Comparison of ENCODE assay signal across 37 mouse cellular contexts in genomic region chr5:138257585-138257978, GRCm38 (mm10). TPM values are rescaled to one million over a fixed set of nuclear protein-coding genes. Genes with fewer than 3 reads are reported as not detected.
A peak's percentile ranks its signal among the peaks of the same experiment; 100 is the strongest.
DNase-seq lines count a peak whose midpoint lies in the region; ATAC-seq and TF ChIP-seq lines count a peak whose summit lies in the region.
"Had no signal": no experiment of that assay in that cellular context is flagged by ENCODE, and none has a peak within 500 bp of the region (broad histone marks: within the 10 kb centered on the region; RNA-seq: fewer than 3 reads in every experiment).

No protein-coding gene starts in this region.

- H3K36me3 ChIP-seq in liver, embryonic 11.5 days (ENCODE audit: control insufficient read depth, insufficient read depth, low read length) = peaks cover 21% of the 10 kb centered on the region
- H3K36me3 ChIP-seq in liver, embryonic 15.5 days (replicated peaks) = peaks cover 37% of the 10 kb centered on the region
- H3K36me3 ChIP-seq in small intestine, adult 2 months (ENCODE audit: control insufficient read depth, insufficient read depth, low read length) = peaks cover 35% of the 10 kb centered on the region
- no peaks in the 10 kb centered on the region for H3K36me3 ChIP-seq in heart, adult 2 months (ENCODE audit: control insufficient read depth, insufficient read depth, low read length)

- H3K4me2 ChIP-seq in liver, embryonic 11.5 days = peak overlapping the region; percentile 23
- peak overlapping the region; percentile 25 for H3K4me2 ChIP-seq in liver, embryonic 15.5 days
- H3K4me2 ChIP-seq: forebrain, embryonic 12.5 days; hindbrain, embryonic 13.5 days; lung, embryonic 14.5 days; midbrain, embryonic 13.5 days had no signal

- H3K27me3 ChIP-seq in liver, embryonic 11.5 days (replicated peaks; ENCODE audit: control insufficient read depth, insufficient read depth, low read length) = no peaks in the 10 kb centered on the region
- H3K27me3 ChIP-seq in liver, embryonic 15.5 days = no peaks in the 10 kb centered on the region
- H3K27me3 ChIP-seq in small intestine, adult 2 months (ENCODE audit: control insufficient read depth, insufficient read depth, low read length) = no peaks in the 10 kb centered on the region
- H3K27me3 ChIP-seq in heart, adult 2 months (ENCODE audit: control insufficient read depth, insufficient read depth, low read length) = no peaks in the 10 kb centered on the region
- H3K27me3 ChIP-seq: forebrain, embryonic 12.5 days; hindbrain, embryonic 13.5 days; midbrain, embryonic 13.5 days; neural tube, embryonic 15.5 days; Patski had no signal

- 83% methylated on average over 4 of the region's 4 CpGs for WGBS in liver, embryonic 11.5 days
- 45% methylated on average over 4 of the region's 4 CpGs for WGBS in bone marrow, adult 2 months
- 68% methylated on average over 4 of the region's 4 CpGs for WGBS in liver, embryonic 15.5 days (ENCODE audit: insufficient replicate concordance)
- 84% methylated on average over 4 of the region's 4 CpGs for WGBS in small intestine, adult 2 months
- 80% methylated on average over 4 of the region's 4 CpGs for WGBS in heart, adult 2 months

- H3K4me3 ChIP-seq in liver, embryonic 11.5 days (ENCODE audit: low read depth, low read length) = no peak overlapping the region
- H3K4me3 ChIP-seq in bone marrow, adult 2 months (replicated peaks; ENCODE audit: control insufficient read depth, low read depth, low read length) = peak overlapping the region; percentile 48
- no peak overlapping the region for H3K4me3 ChIP-seq in liver, embryonic 15.5 days (replicated peaks)
- no peak overlapping the region for H3K4me3 ChIP-seq in small intestine, adult 2 months (ENCODE audit: low read depth, low read length)
- no peak overlapping the region for H3K4me3 ChIP-seq in heart, adult 2 months
- H3K4me3 ChIP-seq: erythroblast, embryonic 14.5 days; forebrain, embryonic 12.5 days; heart, embryonic 10.5 days; hindbrain, embryonic 13.5 days; midbrain, embryonic 13.5 days; neural tube, embryonic 15.5 days had no signal

- ATAC-seq in liver, embryonic 11.5 days (replicated peaks; ENCODE audit: low FRiP score) = no peak
- ATAC-seq in liver, embryonic 15.5 days (ENCODE audit: insufficient read depth) = no peak
- ATAC-seq: forebrain, postnatal 0 days; intestine, embryonic 16.5 days; midbrain, embryonic 13.5 days; Patski had no signal

- H3K79me2 ChIP-seq in heart, adult 2 months (replicated peaks; ENCODE audit: control insufficient read depth, insufficient read depth, low read length) = no peaks in the 10 kb centered on the region

- no peaks in the 10 kb centered on the region for H3K9me3 ChIP-seq in liver, embryonic 11.5 days (ENCODE audit: control insufficient read depth, low read length)
- no peaks in the 10 kb centered on the region for H3K9me3 ChIP-seq in liver, embryonic 15.5 days (replicated peaks)
- H3K9me3 ChIP-seq: forebrain, embryonic 12.5 days; heart, embryonic 10.5 days; hindbrain, embryonic 13.5 days; midbrain, embryonic 13.5 days; neural tube, embryonic 15.5 days had no signal

- intact Hi-C loops in heart, adult 2 months (cut with DNase I) = loop anchor here (5.0 kb wide), 1 partner anchor 65 kb away; the partner anchor contains the start of gene Mblac1

- no peak for DNase-seq in liver, embryonic 11.5 days (ENCODE audit: low spot score)
- no peak for DNase-seq in liver
- no peak for DNase-seq in heart, adult 2 months
- no peak for DNase-seq in urinary bladder, postnatal 14 days (ENCODE audit: low spot score)
- DNase-seq: adrenal gland, postnatal 10 days; cerebellum, adult 18-20 months; cerebellum, postnatal 14 days; forebrain, postnatal 0 days; gastrocnemius, postnatal 10 days; heart, postnatal 4 days; kidney, adult 8-10 months; kidney, postnatal 4 days; layer of hippocampus, postnatal 36 days; left cerebral cortex, postnatal 4 days; lung, embryonic 14.5 days; lung, postnatal 14 days; retina, postnatal 1 day; right cerebral cortex, postnatal 14 days had no signal

- no peak for TF ChIP-seq POLR2A in bone marrow, adult 2 months (IDR thresholded peaks at IDR 0.05; ENCODE audit: borderline replicate concordance, control insufficient read depth, low read depth, low read length)
- TF ChIP-seq POLR2A in small intestine, adult 2 months (IDR thresholded peaks at IDR 0.05; ENCODE audit: low read depth, low read length) = no peak
- no peak for TF ChIP-seq POLR2A in heart, adult 2 months (IDR thresholded peaks at IDR 0.05; ENCODE audit: insufficient read depth, low read depth, low read length)

- TF ChIP-seq CTCF in bone marrow, adult 2 months (IDR thresholded peaks at IDR 0.05; ENCODE audit: control insufficient read depth, insufficient read depth, low read length) = no peak
- TF ChIP-seq CTCF in small intestine, adult 2 months (IDR thresholded peaks at IDR 0.05; ENCODE audit: extremely low read depth, insufficient read length, insufficient replicate concordance, low read depth, low read length) = no peak
- TF ChIP-seq CTCF in heart, adult 2 months (IDR thresholded peaks at IDR 0.05) = no peak

- no peak overlapping the region for H3K9ac ChIP-seq in liver, embryonic 11.5 days (ENCODE audit: low read depth, low read length)
- no peak overlapping the region for H3K9ac ChIP-seq in liver, embryonic 15.5 days
- no peak overlapping the region for H3K9ac ChIP-seq in heart, adult 2 months (ENCODE audit: low read depth, low read length)
- H3K9ac ChIP-seq: forebrain, embryonic 12.5 days; forebrain, postnatal 0 days; hindbrain, embryonic 13.5 days; lung, embryonic 14.5 days; neural tube, embryonic 15.5 days had no signal

- peaks cover 54% of the 10 kb centered on the region for H3K4me1 ChIP-seq in liver, embryonic 11.5 days (replicated peaks; ENCODE audit: control insufficient read depth, insufficient read depth, low read length)
- H3K4me1 ChIP-seq in bone marrow, adult 2 months (ENCODE audit: control insufficient read depth, insufficient read depth, low read length) = peaks cover 11% of the 10 kb centered on the region
- peaks cover 76% of the 10 kb centered on the region for H3K4me1 ChIP-seq in liver, embryonic 15.5 days (replicated peaks)
- H3K4me1 ChIP-seq in small intestine, adult 2 months (ENCODE audit: control insufficient read depth, insufficient read depth, insufficient read length, low read length) = peaks cover 10% of the 10 kb centered on the region
- peaks cover 3% of the 10 kb centered on the region; the same call in 1 of the 2 replicates for H3K4me1 ChIP-seq in heart, adult 2 months (ENCODE audit: control insufficient read depth, insufficient read depth, low read length)

- TF ChIP-seq EP300 in heart, adult 2 months (IDR thresholded peaks at IDR 0.05; ENCODE audit: insufficient read depth, low read depth, low read length) = no peak

- no peak overlapping the region for H3K27ac ChIP-seq in liver, embryonic 11.5 days (ENCODE audit: low read depth, low read length)
- peak overlapping the region; percentile 88 for H3K27ac ChIP-seq in bone marrow, adult 2 months (ENCODE audit: control insufficient read depth, insufficient read depth, low read depth, low read length, poor library complexity)
- H3K27ac ChIP-seq in liver, embryonic 15.5 days (replicated peaks) = peak overlapping the region; percentile 67
- peak overlapping the region; percentile 67 for H3K27ac ChIP-seq in small intestine, adult 2 months (ENCODE audit: insufficient read depth, low read depth, low read length)
- H3K27ac ChIP-seq in heart, adult 2 months = no peak overlapping the region
- H3K27ac ChIP-seq: forebrain, embryonic 12.5 days; hindbrain, embryonic 13.5 days; kidney, postnatal 0 days; midbrain, embryonic 13.5 days; neural tube, embryonic 15.5 days; stomach, postnatal 0 days had no signal

RNA-seq across cellular contexts. Expression of gene Lamtor4, which starts 2.3 kb away (rescaled TPM):
- 40.3 and 49.2 TPM in 2 replicates for polyA plus RNA-seq in liver, embryonic 11.5 days (2014; fragmentation: Nextera tagmentation; extraction: Ambion mirVana)
- polyA plus RNA-seq in bone marrow, adult 2 months (2011; ENCODE audit: insufficient read depth, insufficient read length, low replicate concordance, missing spikeins) = 69.8 and 167 TPM in 2 replicates
- 35.3 and 36.0 TPM in 2 replicates for polyA plus RNA-seq in liver, embryonic 15.5 days (2015; fragmentation: Nextera tagmentation; extraction: Ambion mirVana)
- 87.3 and 168 TPM in 2 replicates for polyA plus RNA-seq in small intestine, adult 2 months (2012; rRNA removed)
- 10 to 100 TPM; 45.5 to 54.3 TPM for total RNA-seq in heart, adult 2 months (2021)
- polyA plus RNA-seq in heart, adult 2 months (2012; rRNA removed) = 151 and 163 TPM in 2 replicates

RNA-seq across cellular contexts. Expression of gene BC037034, which starts 6.3 kb away (rescaled TPM):
- 6.8 and 7.2 TPM in 2 replicates for polyA plus RNA-seq in liver, embryonic 11.5 days (2014; fragmentation: Nextera tagmentation; extraction: Ambion mirVana)
- polyA plus RNA-seq in bone marrow, adult 2 months (2011; ENCODE audit: insufficient read depth, insufficient read length, low replicate concordance, missing spikeins) = 54.9 and 151 TPM in 2 replicates
- polyA plus RNA-seq in liver, embryonic 15.5 days (2015; fragmentation: Nextera tagmentation; extraction: Ambion mirVana) = 2.5 and 3.6 TPM in 2 replicates
- polyA plus RNA-seq in small intestine, adult 2 months (2012; rRNA removed) = 34.7 and 56.7 TPM in 2 replicates
- 1 to 10 TPM; 3.7 to 4.0 TPM for total RNA-seq in heart, adult 2 months (2021)
- 10.4 and 15.2 TPM in 2 replicates for polyA plus RNA-seq in heart, adult 2 months (2012; rRNA removed)

RNA-seq across cellular contexts. Expression of gene Gal3st4, which starts 15.1 kb away (rescaled TPM):
- polyA plus RNA-seq in liver, embryonic 11.5 days (2014; fragmentation: Nextera tagmentation; extraction: Ambion mirVana) = 0.60 and 0.96 TPM in 2 replicates
- polyA plus RNA-seq in bone marrow, adult 2 months (2011; ENCODE audit: insufficient read depth, insufficient read length, low replicate concordance, missing spikeins) = not detected in 2 replicates
- polyA plus RNA-seq in liver, embryonic 15.5 days (2015; fragmentation: Nextera tagmentation; extraction: Ambion mirVana) = 0.07 and 0.26 TPM in 2 replicates
- 0.15 and 0.28 TPM in 2 replicates for polyA plus RNA-seq in small intestine, adult 2 months (2012; rRNA removed)
- total RNA-seq in heart, adult 2 months (2021) = under 1 TPM; 0.23 to 0.30 TPM
- polyA plus RNA-seq in heart, adult 2 months (2012; rRNA removed) = 0.29 and 0.70 TPM in 2 replicates
- total RNA-seq: megakaryocyte-erythroid progenitor cell, adult 5-6 weeks; monocyte, adult 5-6 weeks had no signal
- polyA plus RNA-seq: erythroblast, embryonic 14.5 days; G1E had no signal

RNA-seq across cellular contexts. Expression of gene Gm43720, which starts 22.2 kb away (rescaled TPM):
- 0.05 and 0.12 TPM in 2 replicates for polyA plus RNA-seq in liver, embryonic 11.5 days (2014; fragmentation: Nextera tagmentation; extraction: Ambion mirVana)
- 0.25 TPM in 1 of 2 replicates, not detected in the other for polyA plus RNA-seq in bone marrow, adult 2 months (2011; ENCODE audit: insufficient read depth, insufficient read length, low replicate concordance, missing spikeins)
- polyA plus RNA-seq in liver, embryonic 15.5 days (2015; fragmentation: Nextera tagmentation; extraction: Ambion mirVana) = not detected in 2 replicates
- polyA plus RNA-seq in small intestine, adult 2 months (2012; rRNA removed) = not detected in 2 replicates
- total RNA-seq in heart, adult 2 months (2021) = not detected
- polyA plus RNA-seq in heart, adult 2 months (2012; rRNA removed) = not detected in 2 replicates
- total RNA-seq: heart, postnatal 4 days; layer of hippocampus, adult 8-10 months; layer of hippocampus, postnatal 36 days; megakaryocyte-erythroid progenitor cell, adult 5-6 weeks; monocyte, adult 5-6 weeks had no signal
- polyA plus RNA-seq: C2C12; erythroblast, embryonic 14.5 days; G1E; thymus, postnatal 0 days had no signal

RNA-seq across cellular contexts. Expression of gene Gpc2, which starts 22.2 kb away (rescaled TPM):
- polyA plus RNA-seq in liver, embryonic 11.5 days (2014; fragmentation: Nextera tagmentation; extraction: Ambion mirVana) = 1.9 and 2.7 TPM in 2 replicates
- polyA plus RNA-seq in bone marrow, adult 2 months (2011; ENCODE audit: insufficient read depth, insufficient read length, low replicate concordance, missing spikeins) = 4.0 and 8.4 TPM in 2 replicates
- polyA plus RNA-seq in liver, embryonic 15.5 days (2015; fragmentation: Nextera tagmentation; extraction: Ambion mirVana) = 0.45 and 0.62 TPM in 2 replicates
- polyA plus RNA-seq in small intestine, adult 2 months (2012; rRNA removed) = 1.1 and 1.4 TPM in 2 replicates
- under 1 TPM; 0.09 to 0.39 TPM for total RNA-seq in heart, adult 2 months (2021)
- polyA plus RNA-seq in heart, adult 2 months (2012; rRNA removed) = 1.8 and 1.9 TPM in 2 replicates
- total RNA-seq: G1E had no signal
- polyA plus RNA-seq: G1E had no signal

Comparison
In these comparisons a context has a peak if more than half of its experiments do, and no peak if none do; other contexts are left out.
1. H3K27ac ChIP-seq: peak in bone marrow, adult 2 months (single experiment), liver, embryonic 15.5 days (single experiment) and small intestine, adult 2 months (single experiment); none in liver, embryonic 11.5 days (single experiment) and heart, adult 2 months (single experiment).